Mouse (Mus musculus): Measurements from ENCODE around the gene Polh.

DNA sequence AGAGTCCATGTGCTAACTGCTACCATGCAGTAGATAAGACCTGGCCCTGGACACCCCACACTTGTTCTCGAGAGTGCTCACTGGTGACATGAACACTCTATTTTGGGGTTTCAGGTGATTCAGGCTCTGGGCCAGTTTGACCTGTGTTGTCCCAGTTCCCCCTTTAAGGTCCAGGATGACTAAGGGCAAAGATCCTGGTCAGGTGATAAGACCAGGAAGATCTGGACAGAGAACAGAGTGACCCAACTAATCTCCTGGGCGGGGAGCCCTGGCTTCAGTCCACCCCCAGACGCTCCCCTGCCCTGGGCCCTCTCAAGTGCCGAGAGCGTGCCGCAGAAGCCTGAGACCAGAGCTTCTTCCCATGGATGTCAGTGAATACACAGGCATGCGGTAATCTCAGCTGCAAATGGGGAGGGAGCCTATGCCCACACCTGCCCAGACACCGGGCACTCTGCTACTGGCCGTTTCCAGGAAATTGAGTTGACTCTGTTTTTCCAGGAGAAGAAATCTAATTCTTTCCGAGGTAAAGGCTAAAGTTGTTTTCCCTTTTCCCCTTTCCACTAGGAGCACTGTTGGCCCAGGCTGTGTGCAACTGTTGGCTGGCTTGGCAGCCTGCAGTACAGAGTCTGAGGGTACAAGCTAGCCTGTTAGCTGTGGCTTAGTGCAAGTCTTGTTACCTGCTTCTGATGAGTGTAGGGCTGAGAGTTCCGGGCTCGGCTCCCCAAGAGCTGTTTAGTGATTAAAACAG, 78.3 kb downstream of the Polh start:
- TF ChIP-seq CTCF (IDR thresholded peaks at IDR 0.05; ENCODE audit: borderline replicate concordance, control insufficient read depth, extremely low read depth, insufficient read depth, low read length, poor library complexity) (no peak), POLR2A (IDR thresholded peaks at IDR 0.05; ENCODE audit: control insufficient read depth, extremely low read depth, insufficient read depth, low read length, poor library complexity) (no peak)

Measured in thymus, adult 2 months (tissue).